Mouse (Mus musculus) liver, adult 2 months (tissue): ENCODE measurements at regions not wholly inside any gene's neighbourhood (a gene's known extent, or its start where the extent isn't known, plus 50 kb on each side); places are given as distances from the start of the nearest gene placed in this dataset.

ENCODE experiments used
- DNase-seq: peaks from one replicate; pipeline ENCODE4 v3.0.0-alpha.2; 2011; ENCODE audit warnings: low read depth, low spot score; ENCODE audit errors: extremely low read depth
- H3K27ac ChIP-seq: fragments of 200-500 bp; replicated peaks from 2 replicates; pipeline ENCODE4 v1.5.1; 2012; ENCODE audit warnings: low read depth, mild to moderate bottlenecking, control low read depth, inconsistent platforms, low read length; ENCODE audit not compliant: insufficient read depth
- H3K27me3 ChIP-seq: fragments of 200-500 bp; 2 replicates; pipeline ENCODE4 v1.6.1; 2012; ENCODE audit warnings: mild to moderate bottlenecking, moderate library complexity, low read length, inconsistent platforms; ENCODE audit not compliant: control insufficient read depth, insufficient read depth
- H3K36me3 ChIP-seq: fragments of 200-500 bp; 2 replicates; pipeline ENCODE4 v1.6.1; 2012; ENCODE audit warnings: low read length, inconsistent platforms; ENCODE audit not compliant: control insufficient read depth, insufficient read depth
- H3K4me1 ChIP-seq: fragments of 200-500 bp; 2 replicates; pipeline ENCODE4 v1.6.1; 2011; ENCODE audit warnings: low read length; ENCODE audit not compliant: control insufficient read depth, insufficient read depth
- H3K4me3 ChIP-seq: fragments of 200-500 bp; 2 replicates; pipeline ENCODE4 v1.5.1; 2011; ENCODE audit warnings: low read depth, mild to moderate bottlenecking, control low read depth, low read length, moderate library complexity; ENCODE audit not compliant: insufficient read depth
- H3K79me2 ChIP-seq: fragments of 200-500 bp; 2 replicates; pipeline ENCODE4 v1.6.1; 2012; ENCODE audit warnings: inconsistent platforms, mild to moderate bottlenecking, low read length, moderate library complexity; ENCODE audit not compliant: control insufficient read depth, insufficient read depth
- H3K9ac ChIP-seq: fragments of 200-500 bp; 2 replicates; pipeline ENCODE4 v1.6.1; 2012; ENCODE audit warnings: low read depth, mild to moderate bottlenecking, control low read depth, inconsistent platforms, low read length
- CTCF ChIP-seq: fragments of 200-500 bp; IDR thresholded peaks from 2 replicates; pipeline ENCODE4 v1.5.1; 2011; ENCODE audit warnings: low read depth, low read length, control low read depth
- POLR2A ChIP-seq: fragments of 200-500 bp; IDR thresholded peaks from 2 replicates; pipeline ENCODE4 v1.6.1; 2011; ENCODE audit warnings: low read length, control low read depth; ENCODE audit not compliant: insufficient read depth; ENCODE audit errors: extremely low read depth
- WGBS: fragments of 180-500 bp; shearing (Covaris S2); methylation state at CpG from one replicate; pipeline ENCODE4 v1.1.7; 2018; 5-methylcytosine and 5-hydroxymethylcytosine counted together

DNA sequence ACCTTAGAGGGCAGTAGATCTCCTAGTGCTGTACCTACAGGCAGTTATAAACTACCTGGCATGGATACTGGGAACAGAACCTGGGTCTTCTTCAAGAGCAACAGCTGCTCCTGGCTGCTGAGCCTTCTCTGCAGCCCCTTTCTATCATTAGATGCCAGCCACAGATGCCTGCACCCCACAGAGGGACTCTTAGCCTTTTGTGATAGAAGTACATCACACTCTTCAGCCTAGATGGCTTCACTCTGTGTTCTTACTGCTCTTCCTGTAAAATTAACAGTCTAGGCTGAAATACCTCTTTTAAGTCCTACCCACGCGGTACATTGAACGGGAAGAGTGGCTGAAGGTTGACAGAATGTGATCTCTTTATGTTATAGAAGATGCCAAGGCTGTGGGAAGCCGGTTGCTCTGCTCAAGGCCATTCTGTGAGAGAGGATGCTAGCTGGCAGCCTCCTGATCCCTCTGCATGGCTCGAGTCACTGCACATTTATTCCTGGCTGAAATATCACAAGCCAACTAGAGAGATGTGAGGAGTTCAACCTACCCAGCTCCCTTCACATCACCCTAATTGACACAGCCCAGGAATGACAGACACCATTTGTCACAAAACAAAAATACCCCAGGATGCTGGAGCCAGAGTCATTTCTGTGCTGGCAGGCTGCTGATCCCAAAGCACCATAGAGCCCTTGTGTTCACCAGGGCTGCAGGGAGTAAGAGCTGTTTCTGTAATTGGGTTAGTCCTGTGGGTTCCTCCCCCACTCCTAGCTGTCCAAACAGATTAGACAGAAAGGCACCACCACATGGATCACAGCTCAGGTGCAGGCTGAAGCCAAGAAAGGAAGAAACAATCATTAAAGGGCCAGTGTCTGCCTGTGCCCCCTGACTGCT lies 162.5 kb downstream of the B3gnt2 start:
- TF ChIP-seq POLR2A (no peak), CTCF (no peak)
- peaks cover 2% of the 10 kb centered on the region; the same call in 1 of the 2 replicates for H3K4me1 ChIP-seq
- 73% methylated on average over 5 of the region's 5 CpGs for WGBS
- no peak overlapping the region for H3K9ac ChIP-seq
- H3K27ac ChIP-seq, result no peak overlapping the region
- no peaks in the 10 kb centered on the region for H3K36me3 ChIP-seq
- no peaks in the 10 kb centered on the region for H3K79me2 ChIP-seq
- H3K4me3 ChIP-seq, result no peak overlapping the region
- no peak for DNase-seq
- no peaks in the 10 kb centered on the region for H3K27me3 ChIP-seq

DNA sequence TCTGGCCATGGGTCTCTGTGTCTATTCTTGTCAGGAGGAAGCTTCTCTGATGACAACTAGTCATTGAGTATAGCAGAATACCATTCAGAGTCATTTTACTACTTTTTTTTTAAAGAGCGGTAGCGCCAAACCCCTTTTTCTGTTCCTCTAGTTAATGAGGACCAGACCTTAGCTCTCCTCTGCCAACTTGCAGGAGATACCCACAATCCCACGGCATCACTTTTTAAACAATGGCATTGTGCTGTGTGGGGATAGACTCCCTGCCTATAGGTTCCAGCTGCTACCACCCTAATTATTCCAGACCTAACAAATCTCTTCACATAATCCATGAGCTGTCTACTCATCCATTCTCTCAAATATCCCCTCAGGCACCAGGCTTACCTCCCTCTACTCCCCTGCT lies 154.7 kb downstream of the B3gnt2 start:
- DNase-seq, result no peak
- Histone ChIP-seq H3K36me3 (no peaks in the 10 kb centered on the region), H3K27ac (no peak overlapping the region), H3K9ac (no peak overlapping the region), H3K4me1 (no peaks in the 10 kb centered on the region), H3K79me2 (no peaks in the 10 kb centered on the region), H3K4me3 (no peak overlapping the region), H3K27me3 (no peaks in the 10 kb centered on the region)
- no peak for TF ChIP-seq POLR2A
- no peak for TF ChIP-seq CTCF
- WGBS, result 92% methylated on average over 3 of the region's 3 CpGs
